Mouse (Mus musculus) forelimb bud, embryonic 11.5 days (tissue): Measurements from ENCODE around the gene Trim59.
"Not testable (repeated sequence)": the region's sequence is repeated elsewhere in the genome, so short reads cannot be mapped to it uniquely, and the experiment has no call there.

Experiments used
- DNase-seq: peaks from one replicate; pipeline ENCODE4 v3.0.0-alpha.2; 2012; ENCODE audit warnings: low read depth, low spot score

The Trim59 gene

GRCm38 (mm10) chr3:69044645-69045399 is at the start of gene Trim59:
Gene Trim59, minus strand, starts transcription at chr3:69044755.
- peak; percentile 98 for DNase-seq

GRCm38 (mm10) chr3:69064005-69064404 is 19.4 kb upstream of the Trim59 start:
- DNase-seq, result peak; percentile 35

- DNase-seq, result no peak
These were observed 18.2 kb upstream of the Trim59 start for GRCm38 (mm10) chr3:69062764-69063163.

GRCm38 (mm10) chr3:69060672-69061071 is 16.1 kb upstream of the Trim59 start:
- no peak for DNase-seq

GRCm38 (mm10) chr3:69055871-69056270 is 11.3 kb upstream of the Trim59 start:
- no peak for DNase-seq

- no peak for DNase-seq
These were observed 10.3 kb upstream of the Trim59 start for GRCm38 (mm10) chr3:69054760-69055432.

GRCm38 (mm10) chr3:69051894-69052293 is 7.3 kb upstream of the Trim59 start:
- DNase-seq, result no peak

GRCm38 (mm10) chr3:69049011-69049410 is 4.5 kb upstream of the Trim59 start:
- no peak for DNase-seq

GRCm38 (mm10) chr3:69047684-69048083 is 3.1 kb upstream of the Trim59 start:
- DNase-seq, result no peak

GRCm38 (mm10) chr3:69046509-69046908 is 2.0 kb upstream of the Trim59 start:
- no peak for DNase-seq

- no peak for DNase-seq
These were observed 1.2 kb upstream of the Trim59 start for GRCm38 (mm10) chr3:69045750-69046149.

GRCm38 (mm10) chr3:69045400-69045703 is 797 bp upstream of the Trim59 start:
- DNase-seq, result no peak

GRCm38 (mm10) chr3:69044167-69044591 is 376 bp downstream of the Trim59 start:
- peak; percentile 68 for DNase-seq

- DNase-seq, result no peak
These were observed 3.3 kb downstream of the Trim59 start for GRCm38 (mm10) chr3:69041298-69041697.

GRCm38 (mm10) chr3:69040105-69040504 is 4.5 kb downstream of the Trim59 start:
- no peak for DNase-seq

- no peak for DNase-seq
These were observed 18.3 kb downstream of the Trim59 start for GRCm38 (mm10) chr3:69026133-69026783.

GRCm38 (mm10) chr3:69020764-69021163 is 23.8 kb downstream of the Trim59 start:
- no peak for DNase-seq

- no peak for DNase-seq
These were observed 24.3 kb downstream of the Trim59 start for GRCm38 (mm10) chr3:69020285-69020684.

- not testable (repeated sequence) for DNase-seq
These were observed 25.9 kb downstream of the Trim59 start for GRCm38 (mm10) chr3:69018635-69019034.

GRCm38 (mm10) chr3:69017181-69017580 is 27.4 kb downstream of the Trim59 start:
- no peak for DNase-seq

- no peak for DNase-seq
These were observed 35.7 kb downstream of the Trim59 start for GRCm38 (mm10) chr3:69008873-69009272.

- no peak for DNase-seq
These were observed 38.3 kb downstream of the Trim59 start for GRCm38 (mm10) chr3:69006246-69006760.
